Mouse (Mus musculus): ENCODE data around the gene Abat. TPM values are rescaled to one million over a fixed set of nuclear protein-coding genes. Genes with fewer than 3 reads are reported as not detected.
A peak's percentile ranks its signal among the peaks of the same experiment; 100 is the strongest.

The Abat gene
- polyA plus RNA-seq, 1 experiment from 2014 or later: 25.6 TPM

GRCm38 (mm10) chr16:8613447-8613846 is 100.2 kb downstream of the Abat start:
- H3K27ac ChIP-seq (ENCODE audit: low read depth, low read length): peak overlapping the region; percentile 60
- peaks cover 15% of the 10 kb centered on the region for H3K4me1 ChIP-seq (replicated peaks; ENCODE audit: control insufficient read depth, insufficient read depth, low read length)
- peak overlapping the region; percentile 51 for H3K4me2 ChIP-seq
- 78% methylated on average over 3 of the region's 3 CpGs for WGBS
- H3K27me3 ChIP-seq (replicated peaks; ENCODE audit: control insufficient read depth, insufficient read depth, low read length): no peaks in the 10 kb centered on the region
- no peak for DNase-seq (ENCODE audit: low spot score)
- no peak; the same call in 1 of the 2 replicates for ATAC-seq (replicated peaks; ENCODE audit: low FRiP score)
- peak overlapping the region; percentile 27 for H3K9ac ChIP-seq (ENCODE audit: low read depth, low read length)
- no peak overlapping the region for H3K4me3 ChIP-seq (ENCODE audit: low read depth, low read length)
- H3K36me3 ChIP-seq (ENCODE audit: control insufficient read depth, insufficient read depth, low read length): no peaks in the 10 kb centered on the region
- H3K9me3 ChIP-seq (ENCODE audit: control insufficient read depth, low read length): no peaks in the 10 kb centered on the region

GRCm38 (mm10) chr16:8619659-8620314 is 106.6 kb downstream of the Abat start:
- no peak overlapping the region for H3K4me3 ChIP-seq (ENCODE audit: low read depth, low read length)
- H3K4me1 ChIP-seq (replicated peaks; ENCODE audit: control insufficient read depth, insufficient read depth, low read length): peaks cover 4% of the 10 kb centered on the region; the same call in 1 of the 2 replicates
- H3K36me3 ChIP-seq (ENCODE audit: control insufficient read depth, insufficient read depth, low read length): no peaks in the 10 kb centered on the region; the same call in 1 of the 2 replicates
- DNase-seq (ENCODE audit: low spot score): no peak
- WGBS: 60% methylated on average over 10 of the region's 10 CpGs
- no peak for ATAC-seq (replicated peaks; ENCODE audit: low FRiP score)
- H3K9ac ChIP-seq (ENCODE audit: low read depth, low read length): no peak overlapping the region
- H3K27me3 ChIP-seq (replicated peaks; ENCODE audit: control insufficient read depth, insufficient read depth, low read length): no peaks in the 10 kb centered on the region
- no peak overlapping the region for H3K4me2 ChIP-seq
- H3K9me3 ChIP-seq (ENCODE audit: control insufficient read depth, low read length): no peaks in the 10 kb centered on the region
- H3K27ac ChIP-seq (ENCODE audit: low read depth, low read length): no peak overlapping the region

GRCm38 (mm10) chr16:8620315-8621115 is 107.3 kb downstream of the Abat start:
- 78% methylated on average over 16 of the region's 16 CpGs for WGBS
- Histone ChIP-seq H3K27ac (ENCODE audit: low read depth, low read length) (no peak overlapping the region), H3K9ac (ENCODE audit: low read depth, low read length) (no peak overlapping the region), H3K4me2 (no peak overlapping the region), H3K4me3 (ENCODE audit: low read depth, low read length) (no peak overlapping the region), H3K4me1 (replicated peaks; ENCODE audit: control insufficient read depth, insufficient read depth, low read length) (peaks cover 4% of the 10 kb centered on the region; the same call in 1 of the 2 replicates), H3K9me3 (ENCODE audit: control insufficient read depth, low read length) (no peaks in the 10 kb centered on the region), H3K27me3 (replicated peaks; ENCODE audit: control insufficient read depth, insufficient read depth, low read length) (no peaks in the 10 kb centered on the region), H3K36me3 (ENCODE audit: control insufficient read depth, insufficient read depth, low read length) (no peaks in the 10 kb centered on the region; the same call in 1 of the 2 replicates)
- no peak for ATAC-seq (replicated peaks; ENCODE audit: low FRiP score)
- no peak for DNase-seq (ENCODE audit: low spot score)

- Histone ChIP-seq H3K27me3 (replicated peaks; ENCODE audit: control insufficient read depth, insufficient read depth, low read length) (no peaks in the 10 kb centered on the region), H3K36me3 (ENCODE audit: control insufficient read depth, insufficient read depth, low read length) (peaks cover under 1% of the 10 kb centered on the region), H3K4me2 (no peak overlapping the region), H3K9ac (ENCODE audit: low read depth, low read length) (no peak overlapping the region), H3K9me3 (ENCODE audit: control insufficient read depth, low read length) (no peaks in the 10 kb centered on the region), H3K27ac (ENCODE audit: low read depth, low read length) (no peak overlapping the region), H3K4me3 (ENCODE audit: low read depth, low read length) (no peak overlapping the region), H3K4me1 (replicated peaks; ENCODE audit: control insufficient read depth, insufficient read depth, low read length) (no peaks in the 10 kb centered on the region)
- ATAC-seq (replicated peaks; ENCODE audit: low FRiP score) (no peak), DNase-seq (ENCODE audit: low spot score) (no peak)
- WGBS: 74% methylated on average over 2 of the region's 2 CpGs
These were observed 117.2 kb downstream of the Abat start for GRCm38 (mm10) chr16:8630419-8630818.

GRCm38 (mm10) chr16:8631428-8631827 is 118.2 kb downstream of the Abat start:
- DNase-seq (ENCODE audit: low spot score) (no peak), ATAC-seq (replicated peaks; ENCODE audit: low FRiP score) (no peak)
- Histone ChIP-seq H3K4me3 (ENCODE audit: low read depth, low read length) (no peak overlapping the region), H3K27ac (ENCODE audit: low read depth, low read length) (no peak overlapping the region), H3K4me1 (replicated peaks; ENCODE audit: control insufficient read depth, insufficient read depth, low read length) (peaks cover 6% of the 10 kb centered on the region; the same call in 1 of the 2 replicates), H3K9me3 (ENCODE audit: control insufficient read depth, low read length) (no peaks in the 10 kb centered on the region), H3K9ac (ENCODE audit: low read depth, low read length) (no peak overlapping the region), H3K27me3 (replicated peaks; ENCODE audit: control insufficient read depth, insufficient read depth, low read length) (no peaks in the 10 kb centered on the region), H3K4me2 (no peak overlapping the region), H3K36me3 (ENCODE audit: control insufficient read depth, insufficient read depth, low read length) (peaks cover 7% of the 10 kb centered on the region)
- WGBS: 77% methylated on average over 5 of the region's 5 CpGs

- no peak for DNase-seq (ENCODE audit: low spot score)
- peaks cover 7% of the 10 kb centered on the region for H3K36me3 ChIP-seq (ENCODE audit: control insufficient read depth, insufficient read depth, low read length)
- H3K27me3 ChIP-seq (replicated peaks; ENCODE audit: control insufficient read depth, insufficient read depth, low read length): no peaks in the 10 kb centered on the region
- 2% methylated on average over 13 of the region's 13 CpGs for WGBS
- ATAC-seq (replicated peaks; ENCODE audit: low FRiP score): peak; percentile 39
- peak overlapping the region; percentile 88 for H3K4me3 ChIP-seq (ENCODE audit: low read depth, low read length)
- peak overlapping the region; percentile 66 for H3K4me2 ChIP-seq
- H3K9me3 ChIP-seq (ENCODE audit: control insufficient read depth, low read length): no peaks in the 10 kb centered on the region
- H3K9ac ChIP-seq (ENCODE audit: low read depth, low read length): peak overlapping the region; percentile 87
- H3K27ac ChIP-seq (ENCODE audit: low read depth, low read length): peak overlapping the region; percentile 92
- peaks cover 17% of the 10 kb centered on the region for H3K4me1 ChIP-seq (replicated peaks; ENCODE audit: control insufficient read depth, insufficient read depth, low read length)
These were observed 123.6 kb downstream of the Abat start for GRCm38 (mm10) chr16:8636867-8637216.

- H3K4me1 ChIP-seq (replicated peaks; ENCODE audit: control insufficient read depth, insufficient read depth, low read length): peaks cover 17% of the 10 kb centered on the region
These were observed 124.2 kb downstream of the Abat start, which contains the start of the genes Pmm2 and Tmem186 for GRCm38 (mm10) chr16:8637217-8638051. Pmm2 (plus strand) TSS chr16:8637674. Tmem186 (minus strand) TSS chr16:8637712.

GRCm38 (mm10) chr16:8638131-8638530 is 124.9 kb downstream of the Abat start:
- peak overlapping the region; percentile 92 for H3K27ac ChIP-seq (ENCODE audit: low read depth, low read length)
- H3K9me3 ChIP-seq (ENCODE audit: control insufficient read depth, low read length): no peaks in the 10 kb centered on the region
- peak overlapping the region; percentile 87 for H3K9ac ChIP-seq (ENCODE audit: low read depth, low read length)
- no peaks in the 10 kb centered on the region for H3K27me3 ChIP-seq (replicated peaks; ENCODE audit: control insufficient read depth, insufficient read depth, low read length)
- DNase-seq (ENCODE audit: low spot score) (no peak), ATAC-seq (replicated peaks; ENCODE audit: low FRiP score) (no peak)
- peak overlapping the region; percentile 66 for H3K4me2 ChIP-seq
- WGBS: 24% methylated on average over 7 of the region's 7 CpGs
- peak overlapping the region; percentile 88 for H3K4me3 ChIP-seq (ENCODE audit: low read depth, low read length)
- H3K4me1 ChIP-seq (replicated peaks; ENCODE audit: control insufficient read depth, insufficient read depth, low read length): peaks cover 17% of the 10 kb centered on the region
- H3K36me3 ChIP-seq (ENCODE audit: control insufficient read depth, insufficient read depth, low read length): peaks cover 12% of the 10 kb centered on the region

More at GRCm38 (mm10) chr16:8637217-8638051, 124.2 kb downstream of the Abat start, which contains the start of the genes Pmm2 and Tmem186:
- WGBS: under 1% methylated on average over 59 of the region's 59 CpGs
- H3K4me2 ChIP-seq: peak within 1 kb of the TSS; percentile 66
- DNase-seq (ENCODE audit: low spot score) (peak; percentile 85), ATAC-seq (replicated peaks; ENCODE audit: low FRiP score) (peak; percentile 85)
- peak within 1 kb of the TSS; percentile 88 for H3K4me3 ChIP-seq (ENCODE audit: low read depth, low read length)
- peak within 1 kb of the TSS; percentile 92 for H3K27ac ChIP-seq (ENCODE audit: low read depth, low read length)
- H3K9me3 ChIP-seq (ENCODE audit: control insufficient read depth, low read length): no peaks in the 10 kb centered on the region
- H3K27me3 ChIP-seq (replicated peaks; ENCODE audit: control insufficient read depth, insufficient read depth, low read length): no peaks in the 10 kb centered on the region
- H3K36me3 ChIP-seq (ENCODE audit: control insufficient read depth, insufficient read depth, low read length): peaks cover 7% of the 10 kb centered on the region
- peak within 1 kb of the TSS; percentile 87 for H3K9ac ChIP-seq (ENCODE audit: low read depth, low read length)

Measured in liver, embryonic 11.5 days (tissue).